Mouse (Mus musculus) testis, postnatal 14 days (tissue): ENCODE results near the gene Pnmal2.

Experiments used
- DNase-seq: peaks from one replicate; pipeline ENCODE4 v3.0.0; 2021; ENCODE audit warnings: low spot score

Gene Pnmal2

GRCm38 (mm10) chr7:16980348-16980747, 35.9 kb downstream of the Pnmal2 start:
- no peak for DNase-seq

- DNase-seq = no peak
These were observed 38.5 kb downstream of the Pnmal2 start, which contains the start of gene Gm42372 for GRCm38 (mm10) chr7:16982859-16983568. Gene Gm42372 (plus strand): TSS chr7:16983086.

GRCm38 (mm10) chr7:16987541-16988149, 43.2 kb downstream of the Pnmal2 start:
- DNase-seq = no peak

GRCm38 (mm10) chr7:16988405-16988804, 43.9 kb downstream of the Pnmal2 start:
- DNase-seq = peak; percentile 67

- DNase-seq = no peak
These were observed 45.7 kb downstream of the Pnmal2 start for GRCm38 (mm10) chr7:16990006-16990744.

- peak; percentile 49 for DNase-seq
These were observed 47.4 kb downstream of the Pnmal2 start for GRCm38 (mm10) chr7:16991681-16992450.

GRCm38 (mm10) chr7:16992451-16992807, 47.9 kb downstream of the Pnmal2 start, which contains the start of gene Ccdc8:
Gene Ccdc8 (plus strand): TSS chr7:16992708.
- no peak for DNase-seq

- peak; percentile 85 for DNase-seq
These were observed 49.3 kb downstream of the Pnmal2 start for GRCm38 (mm10) chr7:16993651-16994399.

GRCm38 (mm10) chr7:16994400-16994799, 49.9 kb downstream of the Pnmal2 start:
- DNase-seq = no peak

GRCm38 (mm10) chr7:16995345-16995744, 50.9 kb downstream of the Pnmal2 start:
- no peak for DNase-seq
